Mouse (Mus musculus): Measurements from ENCODE around the gene Plppr3. TPM values are rescaled to one million over a fixed set of nuclear protein-coding genes. Genes with fewer than 3 reads are reported as not detected.
A peak's percentile ranks its signal among the peaks of the same experiment; 100 is the strongest.

The Plppr3 gene
- polyA plus RNA-seq, 1 experiment from 2014 or later = 6.2 TPM

GRCm38 (mm10) chr10:79861230-79862048 lies 13.0 kb downstream of the Plppr3 start:
- Histone ChIP-seq H3K36me3 (ENCODE audit: control insufficient read depth, insufficient read depth) (peaks cover 70% of the 10 kb centered on the region), H3K9ac (ENCODE audit: low read depth, low read length) (no peak overlapping the region), H3K4me1 (replicated peaks; ENCODE audit: control insufficient read depth, insufficient read depth, low read length) (0 out of 2 replicates have a peak, but pooled peaks cover 5% of the 10 kb centered on the region), H3K9me3 (ENCODE audit: control insufficient read depth) (no peaks in the 10 kb centered on the region), H3K4me2 (replicated peaks; ENCODE audit: low read depth) (no peak overlapping the region), H3K27me3 (replicated peaks; ENCODE audit: control insufficient read depth, insufficient read depth, low read length) (no peaks in the 10 kb centered on the region), H3K27ac (ENCODE audit: low read depth, low read length) (0 out of 2 replicates have a peak overlapping the region, but pooled peaks have one; percentile 36), H3K4me3 (ENCODE audit: low read depth, low read length) (no peak overlapping the region)
- ATAC-seq = no peak
- 59% methylated on average over 25 of the region's 25 CpGs for WGBS
- TF ChIP-seq CTCF (IDR thresholded peaks at IDR 0.05; ENCODE audit: low read depth) = no peak

- 84% methylated on average over 26 of the region's 26 CpGs for WGBS
- Histone ChIP-seq H3K4me2 (replicated peaks; ENCODE audit: low read depth) (no peak overlapping the region), H3K9ac (ENCODE audit: low read depth, low read length) (no peak overlapping the region), H3K27me3 (replicated peaks; ENCODE audit: control insufficient read depth, insufficient read depth, low read length) (no peaks in the 10 kb centered on the region), H3K36me3 (ENCODE audit: control insufficient read depth, insufficient read depth) (peaks cover 72% of the 10 kb centered on the region), H3K4me3 (ENCODE audit: low read depth, low read length) (no peak overlapping the region), H3K27ac (ENCODE audit: low read depth, low read length) (peak overlapping the region; percentile 22; the same call in 1 of the 2 replicates), H3K4me1 (replicated peaks; ENCODE audit: control insufficient read depth, insufficient read depth, low read length) (0 out of 2 replicates have a peak, but pooled peaks cover 5% of the 10 kb centered on the region), H3K9me3 (ENCODE audit: control insufficient read depth) (no peaks in the 10 kb centered on the region)
- no peak for TF ChIP-seq CTCF (IDR thresholded peaks at IDR 0.05; ENCODE audit: low read depth)
- ATAC-seq = no peak
These were observed 14.1 kb downstream of the Plppr3 start for GRCm38 (mm10) chr10:79860079-79860911.

GRCm38 (mm10) chr10:79859116-79859515 lies 15.3 kb downstream of the Plppr3 start:
- Histone ChIP-seq H3K27me3 (replicated peaks; ENCODE audit: control insufficient read depth, insufficient read depth, low read length) (no peaks in the 10 kb centered on the region), H3K9ac (ENCODE audit: low read depth, low read length) (no peak overlapping the region), H3K9me3 (ENCODE audit: control insufficient read depth) (no peaks in the 10 kb centered on the region), H3K36me3 (ENCODE audit: control insufficient read depth, insufficient read depth) (peaks cover 68% of the 10 kb centered on the region), H3K4me2 (replicated peaks; ENCODE audit: low read depth) (no peak overlapping the region), H3K27ac (ENCODE audit: low read depth, low read length) (peak overlapping the region; percentile 22), H3K4me1 (replicated peaks; ENCODE audit: control insufficient read depth, insufficient read depth, low read length) (0 out of 2 replicates have a peak, but pooled peaks cover 5% of the 10 kb centered on the region), H3K4me3 (ENCODE audit: low read depth, low read length) (no peak overlapping the region)
- TF ChIP-seq CTCF (IDR thresholded peaks at IDR 0.05; ENCODE audit: low read depth) = no peak
- 70% methylated on average over 11 of the region's 11 CpGs for WGBS
- no peak for ATAC-seq

- Histone ChIP-seq H3K9me3 (ENCODE audit: control insufficient read depth) (no peaks in the 10 kb centered on the region), H3K36me3 (ENCODE audit: control insufficient read depth, insufficient read depth) (peaks cover 63% of the 10 kb centered on the region), H3K27me3 (replicated peaks; ENCODE audit: control insufficient read depth, insufficient read depth, low read length) (no peaks in the 10 kb centered on the region), H3K4me2 (replicated peaks; ENCODE audit: low read depth) (peak overlapping the region; percentile 90), H3K9ac (ENCODE audit: low read depth, low read length) (no peak overlapping the region), H3K4me1 (replicated peaks; ENCODE audit: control insufficient read depth, insufficient read depth, low read length) (0 out of 2 replicates have a peak, but pooled peaks cover 5% of the 10 kb centered on the region), H3K4me3 (ENCODE audit: low read depth, low read length) (no peak overlapping the region), H3K27ac (ENCODE audit: low read depth, low read length) (peak overlapping the region; percentile 31; the same call in 1 of the 2 replicates)
- no peak for ATAC-seq
- 20% methylated on average over 16 of the region's 17 CpGs for WGBS
- TF ChIP-seq CTCF (IDR thresholded peaks at IDR 0.05; ENCODE audit: low read depth) = no peak
These were observed 15.9 kb downstream of the Plppr3 start for GRCm38 (mm10) chr10:79858416-79859074.

- Histone ChIP-seq H3K9me3 (ENCODE audit: control insufficient read depth) (no peaks in the 10 kb centered on the region), H3K4me1 (replicated peaks; ENCODE audit: control insufficient read depth, insufficient read depth, low read length) (peaks cover 7% of the 10 kb centered on the region; the same call in 1 of the 2 replicates), H3K36me3 (ENCODE audit: control insufficient read depth, insufficient read depth) (peaks cover 57% of the 10 kb centered on the region), H3K4me3 (ENCODE audit: low read depth, low read length) (peak overlapping the region; percentile 88; the same call in 1 of the 2 replicates), H3K4me2 (replicated peaks; ENCODE audit: low read depth) (peak overlapping the region; percentile 90), H3K27me3 (replicated peaks; ENCODE audit: control insufficient read depth, insufficient read depth, low read length) (no peaks in the 10 kb centered on the region), H3K27ac (ENCODE audit: low read depth, low read length) (peak overlapping the region; percentile 100; the same call in 1 of the 2 replicates), H3K9ac (ENCODE audit: low read depth, low read length) (no peak overlapping the region)
- TF ChIP-seq CTCF (IDR thresholded peaks at IDR 0.05; ENCODE audit: low read depth) = no peak
- 16% methylated on average over 2 of the region's 2 CpGs for WGBS
- ATAC-seq = no peak
These were observed 16.5 kb downstream of the Plppr3 start for GRCm38 (mm10) chr10:79857894-79858293.

All from intestine, postnatal 0 days (tissue).